Comparison of ENCODE assay signal across 15 mouse cellular contexts in genomic region chr10:86769797-86770196, GRCm38 (mm10). TPM values are rescaled to one million over a fixed set of nuclear protein-coding genes. Genes with fewer than 3 reads are reported as not detected.
DNase-seq lines count a peak whose midpoint lies in the region; ATAC-seq and TF ChIP-seq lines count a peak whose summit lies in the region.
"Had no signal": no experiment of that assay in that cellular context is flagged by ENCODE, and none has a peak within 500 bp of the region (broad histone marks: within the 10 kb centered on the region; RNA-seq: fewer than 3 reads in every experiment).

No protein-coding gene starts in this region.

- no peaks in the 10 kb centered on the region for H3K36me3 ChIP-seq in midbrain, embryonic 13.5 days
- H3K36me3 ChIP-seq: embryonic facial prominence, embryonic 13.5 days; liver, embryonic 15.5 days had no signal

- no peaks in the 10 kb centered on the region for H3K9me3 ChIP-seq in midbrain, embryonic 13.5 days
- H3K9me3 ChIP-seq: embryonic facial prominence, embryonic 13.5 days; liver, embryonic 15.5 days had no signal

- intact Hi-C loops in gastrocnemius, adult 2 months (cut with DNase I): no loop called here

- no peak overlapping the region for H3K4me2 ChIP-seq in midbrain, embryonic 13.5 days (replicated peaks)
- H3K4me2 ChIP-seq: embryonic facial prominence, embryonic 13.5 days; liver, embryonic 15.5 days had no signal

- H3K27ac ChIP-seq in gastrocnemius, adult 2 months: no peak overlapping the region
- peak overlapping the region; percentile 52 for H3K27ac ChIP-seq in midbrain, embryonic 13.5 days
- H3K27ac ChIP-seq: embryonic facial prominence, embryonic 13.5 days; liver, embryonic 15.5 days had no signal

- 24% methylated on average over 4 of the region's 4 CpGs for WGBS in midbrain, embryonic 13.5 days

- H3K27me3 ChIP-seq in midbrain, embryonic 13.5 days: no peaks in the 10 kb centered on the region
- H3K27me3 ChIP-seq: embryonic facial prominence, embryonic 13.5 days; liver, embryonic 15.5 days; Patski had no signal

- no peak overlapping the region for H3K9ac ChIP-seq in midbrain, embryonic 13.5 days (replicated peaks)
- H3K9ac ChIP-seq: embryonic facial prominence, embryonic 13.5 days; liver, embryonic 15.5 days had no signal

- DNase-seq in gastrocnemius, adult 2 months: peak; percentile 42
- no peak for DNase-seq in gastrocnemius, adult 18-20 months (ENCODE audit: low spot score)
- DNase-seq in kidney, postnatal 14 days: peak; percentile 27
- DNase-seq in kidney, adult 9 months: no peak
- peak; percentile 92 for DNase-seq in ZHBTc4 (ENCODE audit: low read depth, low spot score)
- DNase-seq in right cerebral cortex, postnatal 25 days: no peak
- DNase-seq in embryo, embryonic 10 days (ENCODE audit: low spot score): no peak
- DNase-seq: adrenal gland, postnatal 36 days; B cell, adult 2 months; cerebellum, adult 9-10 months had no signal

- peaks cover 17% of the 10 kb centered on the region for H3K4me1 ChIP-seq in midbrain, embryonic 13.5 days (replicated peaks)
- H3K4me1 ChIP-seq: liver, embryonic 15.5 days had no signal

- H3K4me3 ChIP-seq in gastrocnemius, adult 2 months: no peak overlapping the region
- H3K4me3 ChIP-seq in midbrain, embryonic 13.5 days (replicated peaks): no peak overlapping the region
- H3K4me3 ChIP-seq: embryonic facial prominence, embryonic 13.5 days; liver, embryonic 15.5 days had no signal

- ATAC-seq in midbrain, embryonic 13.5 days: peak; percentile 76
- ATAC-seq: Patski had no signal

- TF ChIP-seq CTCF in gastrocnemius, adult 2 months (IDR thresholded peaks at IDR 0.05): no peak

RNA-seq across cellular contexts. Expression of gene Gm49358, which starts 6.0 kb away (rescaled TPM):
- total RNA-seq in gastrocnemius, adult 2 months (2021): 10 to 100 TPM; 16.7 to 32.1 TPM
- total RNA-seq in gastrocnemius, adult 18-20 months (2021): 10 to 100 TPM; 20.6 to 24.9 TPM
- not detected in 2 replicates for polyA plus RNA-seq in midbrain, embryonic 13.5 days (2015; fragmentation: Nextera tagmentation; extraction: Ambion mirVana)
- total RNA-seq: monocyte, adult 5-6 weeks had no signal
- polyA plus RNA-seq: embryonic facial prominence, embryonic 13.5 days; liver, embryonic 15.5 days had no signal

RNA-seq across cellular contexts. Expression of gene Nt5dc3, which starts 9.0 kb away (rescaled TPM):
- 10 to 100 TPM; 36.1 to 77.7 TPM for total RNA-seq in gastrocnemius, adult 2 months (2021)
- 10 to 100 TPM; 47.6 to 52.8 TPM for total RNA-seq in gastrocnemius, adult 18-20 months (2021)
- polyA plus RNA-seq in midbrain, embryonic 13.5 days (2015; fragmentation: Nextera tagmentation; extraction: Ambion mirVana): 5.9 and 6.5 TPM in 2 replicates

Comparison
In these comparisons a context has a peak if more than half of its experiments do, and no peak if none do; other contexts are left out.
1. DNase-seq: peak in gastrocnemius, adult 2 months (single experiment), kidney, postnatal 14 days (single experiment) and ZHBTc4 (single experiment); none in gastrocnemius, adult 18-20 months (single experiment), kidney, adult 9 months (single experiment), right cerebral cortex, postnatal 25 days (single experiment) and embryo, embryonic 10 days (single experiment).